Mouse (Mus musculus) limb, embryonic 15.5 days (tissue): ENCODE measurements around the gene Rfwd3. TPM values are rescaled to one million over a fixed set of nuclear protein-coding genes. Genes with fewer than 3 reads are reported as not detected.

Experiments
- ATAC-seq: fragments of 200-750 bp; cut with Nextera tagmentation; 2 replicates; pipeline ENCODE4 v1.8.0; 2017; ENCODE audit warnings: low read depth, moderate TSS enrichment; ENCODE audit not compliant: insufficient number of reproducible peaks, low FRiP score, low TSS enrichment
- H3K27ac ChIP-seq: fragments of 300-500 bp; sonication (generic); 2 replicates; pipeline ENCODE4 v1.5.1; 2015; ENCODE audit warnings: moderate library complexity, mild to moderate bottlenecking, inconsistent platforms
- H3K27me3 ChIP-seq: fragments of 300-500 bp; sonication (generic); 2 replicates; pipeline ENCODE4 v1.6.1; 2015; ENCODE audit warnings: inconsistent platforms
- H3K36me3 ChIP-seq: fragments of 300-500 bp; sonication (generic); 2 replicates; pipeline ENCODE4 v1.6.1; 2015; ENCODE audit warnings: inconsistent platforms
- H3K4me1 ChIP-seq: fragments of 300-500 bp; sonication (generic); 2 replicates; pipeline ENCODE4 v1.6.1; 2015; ENCODE audit warnings: inconsistent platforms
- H3K4me2 ChIP-seq: fragments of 300-500 bp; sonication (generic); 2 replicates; pipeline ENCODE4 v1.6.1; 2015; ENCODE audit warnings: mild to moderate bottlenecking, inconsistent platforms
- H3K4me3 ChIP-seq: fragments of 300-500 bp; sonication (generic); 2 replicates; pipeline ENCODE4 v1.5.1; 2015; ENCODE audit warnings: mild to moderate bottlenecking, inconsistent platforms
- H3K9ac ChIP-seq: fragments of 300-500 bp; sonication (generic); 2 replicates; pipeline ENCODE4 v1.6.1; 2015; ENCODE audit warnings: inconsistent platforms
- H3K9me3 ChIP-seq: fragments of 300-500 bp; sonication (generic); 2 replicates; pipeline ENCODE4 v1.6.1; 2016; ENCODE audit warnings: inconsistent platforms
- WGBS: fragments of 180-500 bp; shearing (Covaris S2); methylation state at CpG from one replicate; pipeline ENCODE4 v1.1.7; 2015; 5-methylcytosine and 5-hydroxymethylcytosine counted together
- polyA plus RNA-seq: library from polyadenylated mRNA; unstranded; fragments of >200 nt; fragmentation: Nextera tagmentation; extraction: Ambion mirVana; gene quantifications from 2 replicates; pipeline ENCODE4 v1.2.1, GENCODE M21; 2015

Gene Rfwd3
- polyA plus RNA-seq, 1 experiment from 2014 or later, result 39.8 TPM

DNA sequence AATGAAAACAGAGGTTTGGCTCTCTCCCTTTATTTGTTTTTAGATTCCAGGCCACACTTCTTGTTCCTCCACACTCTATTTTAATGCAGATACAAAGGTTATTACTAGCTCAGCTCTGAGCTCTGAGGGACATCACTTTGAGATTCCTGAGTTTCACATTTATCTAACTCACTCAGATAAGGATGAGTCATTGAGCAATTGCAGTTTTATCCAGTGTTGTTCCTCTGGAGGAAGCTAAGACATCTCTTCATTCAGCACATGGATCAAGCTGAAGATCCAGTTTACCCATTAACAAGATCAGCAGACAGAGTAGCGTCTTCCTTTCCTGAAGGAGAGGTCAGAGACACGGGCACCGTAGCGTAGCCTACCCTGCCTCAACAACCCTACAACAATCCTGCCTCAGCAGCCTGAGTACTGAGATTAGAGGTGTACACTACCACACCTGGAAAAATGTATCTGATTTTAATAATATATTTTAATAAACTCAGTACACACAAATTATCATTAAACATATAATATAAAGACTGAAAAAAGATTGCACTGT is 53.7 kb downstream of the Rfwd3 start:
- H3K27ac ChIP-seq, result no peak overlapping the region
- no peaks in the 10 kb centered on the region for H3K27me3 ChIP-seq
- no peak overlapping the region for H3K9ac ChIP-seq
- H3K9me3 ChIP-seq, result no peaks in the 10 kb centered on the region
- no peak for ATAC-seq
- H3K36me3 ChIP-seq, result no peaks in the 10 kb centered on the region
- H3K4me2 ChIP-seq, result no peak overlapping the region
- H3K4me3 ChIP-seq, result no peak overlapping the region
- H3K4me1 ChIP-seq, result no peaks in the 10 kb centered on the region
- 85% methylated on average over 4 of the region's 4 CpGs for WGBS

DNA sequence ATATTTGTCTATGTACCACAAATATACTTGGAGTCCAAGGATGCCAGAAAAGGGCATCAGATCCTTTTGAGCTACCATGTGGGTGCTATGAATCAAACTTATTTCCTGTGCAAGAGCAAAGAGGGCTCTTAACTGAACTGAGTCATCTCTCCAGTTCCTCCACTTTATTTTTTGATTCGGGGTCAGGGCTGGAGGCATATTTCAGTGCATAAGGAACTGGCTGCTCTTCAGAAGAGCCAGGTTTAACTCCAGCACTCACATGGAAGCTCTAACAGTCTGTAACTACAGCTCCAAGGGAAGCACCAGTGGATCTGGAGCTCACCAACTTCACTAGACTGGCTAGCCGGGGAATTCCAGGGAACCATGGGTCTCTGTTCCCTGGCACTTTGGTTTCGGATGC is 62.7 kb downstream of the Rfwd3 start:
- 67% methylated on average over 3 of the region's 3 CpGs for WGBS
- no peak overlapping the region for H3K4me3 ChIP-seq
- ATAC-seq, result no peak
- no peaks in the 10 kb centered on the region for H3K36me3 ChIP-seq
- H3K27ac ChIP-seq, result no peak overlapping the region
- 0 out of 2 replicates have a peak, but pooled peaks cover 4% of the 10 kb centered on the region for H3K4me1 ChIP-seq
- H3K4me2 ChIP-seq, result no peak overlapping the region
- no peaks in the 10 kb centered on the region for H3K9me3 ChIP-seq
- H3K27me3 ChIP-seq, result no peaks in the 10 kb centered on the region
- H3K9ac ChIP-seq, result no peak overlapping the region

GRCm38 (mm10) chr8:111233730-111234129 is 66.3 kb downstream of the Rfwd3 start:
- no peaks in the 10 kb centered on the region for H3K27me3 ChIP-seq
- 86% methylated on average over 2 of the region's 2 CpGs for WGBS
- no peak overlapping the region for H3K27ac ChIP-seq
- H3K9me3 ChIP-seq, result no peaks in the 10 kb centered on the region
- no peak overlapping the region for H3K4me2 ChIP-seq
- no peaks in the 10 kb centered on the region for H3K36me3 ChIP-seq
- H3K9ac ChIP-seq, result no peak overlapping the region
- H3K4me1 ChIP-seq, result 0 out of 2 replicates have a peak, but pooled peaks cover 4% of the 10 kb centered on the region
- ATAC-seq, result no peak
- H3K4me3 ChIP-seq, result no peak overlapping the region

GRCm38 (mm10) chr8:111224153-111224552 is 75.9 kb downstream of the Rfwd3 start:
- Histone ChIP-seq H3K27ac (no peak overlapping the region), H3K36me3 (no peaks in the 10 kb centered on the region), H3K9ac (no peak overlapping the region), H3K4me2 (no peak overlapping the region), H3K4me3 (no peak overlapping the region), H3K9me3 (no peaks in the 10 kb centered on the region), H3K4me1 (no peaks in the 10 kb centered on the region), H3K27me3 (no peaks in the 10 kb centered on the region)
- no peak for ATAC-seq
- WGBS, result 41% methylated on average over 5 of the region's 5 CpGs

Other genes starting within 250 kb of the Rfwd3 start
- 8.2 and 9.7 TPM in 2 replicates for gene Exosc6, start 243.9 kb downstream of the Rfwd3 start, polyA plus RNA-seq
- not detected in 2 replicates for gene Clec18a, start 207.8 kb downstream of the Rfwd3 start, polyA plus RNA-seq
- 8.9 and 10.0 TPM in 2 replicates for gene Pdpr, start 205.6 kb downstream of the Rfwd3 start, polyA plus RNA-seq
- 65.2 and 75.4 TPM in 2 replicates for gene Glg1, start 41.0 kb downstream of the Rfwd3 start, polyA plus RNA-seq
- gene Mlkl, start 38.0 kb upstream of the Rfwd3 start, polyA plus RNA-seq, result 1.5 and 1.6 TPM in 2 replicates
- gene Fa2h, start 93.6 kb upstream of the Rfwd3 start, polyA plus RNA-seq, result 0.12 TPM in 2 replicates
- 5.6 and 6.2 TPM in 2 replicates for gene Wdr59, start 221.9 kb upstream of the Rfwd3 start, polyA plus RNA-seq
- 21.9 and 28.4 TPM in 2 replicates for gene Znrf1, start 235.9 kb upstream of the Rfwd3 start, polyA plus RNA-seq